Mouse (Mus musculus): ENCODE results near the gene Rpl37a. TPM values are rescaled to one million over a fixed set of nuclear protein-coding genes. Genes with fewer than 3 reads are reported as not detected.
A peak's percentile ranks its signal among the peaks of the same experiment; 100 is the strongest.

The Rpl37a gene
- polyA plus RNA-seq, 1 experiment from 2014 or later, result 2,120 TPM

GRCm38 (mm10) chr1:72738946-72739680 is 28.0 kb downstream of the Rpl37a start:
- Histone ChIP-seq H3K4me2 (no peak overlapping the region), H3K27me3 (no peaks in the 10 kb centered on the region), H3K27ac (0 out of 2 replicates have a peak overlapping the region, but pooled peaks have one; percentile 18), H3K9me3 (no peaks in the 10 kb centered on the region), H3K9ac (peak overlapping the region; percentile 27), H3K4me1 (peaks cover 15% of the 10 kb centered on the region), H3K36me3 (no peaks in the 10 kb centered on the region), H3K4me3 (no peak overlapping the region)
- ATAC-seq (ENCODE audit: insufficient number of reproducible peaks, insufficient read depth, low FRiP score, low TSS enrichment, low read depth), result no peak
- WGBS, result 74% methylated on average over 15 of the region's 15 CpGs

- WGBS, result 55% methylated on average over 10 of the region's 10 CpGs
- no peaks in the 10 kb centered on the region for H3K9me3 ChIP-seq
- no peak overlapping the region for H3K4me3 ChIP-seq
- 0 out of 2 replicates have a peak overlapping the region, but pooled peaks have one; percentile 18 for H3K27ac ChIP-seq
- H3K36me3 ChIP-seq, result no peaks in the 10 kb centered on the region
- H3K4me2 ChIP-seq, result no peak overlapping the region
- ATAC-seq (ENCODE audit: insufficient number of reproducible peaks, insufficient read depth, low FRiP score, low TSS enrichment, low read depth), result no peak
- no peaks in the 10 kb centered on the region for H3K27me3 ChIP-seq
- peaks cover 15% of the 10 kb centered on the region for H3K4me1 ChIP-seq
- no peak overlapping the region for H3K9ac ChIP-seq
Observed at GRCm38 (mm10) chr1:72739681-72740063, 28.6 kb downstream of the Rpl37a start.

GRCm38 (mm10) chr1:72741406-72741805 is 30.3 kb downstream of the Rpl37a start:
- H3K4me2 ChIP-seq, result no peak overlapping the region
- peaks cover 19% of the 10 kb centered on the region for H3K4me1 ChIP-seq
- no peak for ATAC-seq (ENCODE audit: insufficient number of reproducible peaks, insufficient read depth, low FRiP score, low TSS enrichment, low read depth)
- no peak overlapping the region for H3K27ac ChIP-seq
- H3K4me3 ChIP-seq, result no peak overlapping the region
- WGBS, result 79% methylated on average over 5 of the region's 5 CpGs
- H3K27me3 ChIP-seq, result no peaks in the 10 kb centered on the region
- no peak overlapping the region for H3K9ac ChIP-seq
- H3K9me3 ChIP-seq, result no peaks in the 10 kb centered on the region
- no peaks in the 10 kb centered on the region for H3K36me3 ChIP-seq

GRCm38 (mm10) chr1:72744816-72745506 is 33.9 kb downstream of the Rpl37a start:
- Histone ChIP-seq H3K27me3 (no peaks in the 10 kb centered on the region), H3K9ac (no peak overlapping the region), H3K4me1 (peaks cover 11% of the 10 kb centered on the region), H3K4me2 (no peak overlapping the region), H3K4me3 (no peak overlapping the region), H3K9me3 (no peaks in the 10 kb centered on the region), H3K27ac (no peak overlapping the region), H3K36me3 (no peaks in the 10 kb centered on the region)
- no peak for ATAC-seq (ENCODE audit: insufficient number of reproducible peaks, insufficient read depth, low FRiP score, low TSS enrichment, low read depth)
- WGBS, result 68% methylated on average over 8 of the region's 8 CpGs

GRCm38 (mm10) chr1:72746382-72746781 is 35.3 kb downstream of the Rpl37a start:
- no peak for ATAC-seq (ENCODE audit: insufficient number of reproducible peaks, insufficient read depth, low FRiP score, low TSS enrichment, low read depth)

DNA sequence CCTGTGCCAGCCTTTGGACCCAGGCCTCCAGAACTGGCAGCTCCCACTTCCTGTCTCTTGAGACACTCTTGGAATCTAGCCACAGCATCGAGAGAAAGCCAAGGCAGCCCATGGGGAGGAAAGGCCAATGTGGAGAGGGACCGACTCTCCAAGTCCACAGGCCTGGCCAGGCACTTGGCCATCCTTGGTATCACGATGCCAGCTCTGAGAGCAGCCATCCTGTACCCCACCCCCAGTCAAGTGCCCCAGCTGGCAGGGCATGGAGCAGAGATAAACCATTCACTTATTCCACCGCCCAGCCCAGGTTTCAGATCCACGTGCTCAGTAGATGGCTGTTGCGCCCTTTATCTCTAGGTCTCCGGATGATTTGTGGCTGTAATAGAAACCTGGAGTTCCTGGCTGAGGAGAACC is 40.3 kb downstream of the Rpl37a start:
- Histone ChIP-seq H3K27ac (peak overlapping the region; percentile 39; the same call in 1 of the 2 replicates), H3K36me3 (no peaks in the 10 kb centered on the region), H3K27me3 (no peaks in the 10 kb centered on the region), H3K4me2 (no peak overlapping the region), H3K9me3 (no peaks in the 10 kb centered on the region), H3K4me1 (peaks cover 43% of the 10 kb centered on the region), H3K4me3 (no peak overlapping the region), H3K9ac (no peak overlapping the region)
- WGBS, result 83% methylated on average over 7 of the region's 7 CpGs
- no peak for ATAC-seq (ENCODE audit: insufficient number of reproducible peaks, insufficient read depth, low FRiP score, low TSS enrichment, low read depth)

More at GRCm38 (mm10) chr1:72746382-72746781, 35.3 kb downstream of the Rpl37a start:
- Histone ChIP-seq H3K36me3 (no peaks in the 10 kb centered on the region), H3K27me3 (no peaks in the 10 kb centered on the region), H3K4me1 (peaks cover 16% of the 10 kb centered on the region), H3K27ac (peak overlapping the region; percentile 62), H3K9me3 (no peaks in the 10 kb centered on the region), H3K4me3 (no peak overlapping the region), H3K4me2 (no peak overlapping the region), H3K9ac (no peak overlapping the region)
- 49% methylated on average over 7 of the region's 7 CpGs for WGBS

- no peaks in the 10 kb centered on the region for H3K36me3 ChIP-seq
- no peak overlapping the region for H3K4me2 ChIP-seq
- peak overlapping the region; percentile 44; the same call in 1 of the 2 replicates for H3K27ac ChIP-seq
- no peak overlapping the region for H3K9ac ChIP-seq
- no peak for ATAC-seq (ENCODE audit: insufficient number of reproducible peaks, insufficient read depth, low FRiP score, low TSS enrichment, low read depth)
- 66% methylated on average over 6 of the region's 6 CpGs for WGBS
- H3K4me3 ChIP-seq, result no peak overlapping the region
- peaks cover 41% of the 10 kb centered on the region for H3K4me1 ChIP-seq
- no peaks in the 10 kb centered on the region for H3K27me3 ChIP-seq
- no peaks in the 10 kb centered on the region for H3K9me3 ChIP-seq
Observed at GRCm38 (mm10) chr1:72753211-72753610, 42.1 kb downstream of the Rpl37a start.

- 44% methylated on average over 8 of the region's 8 CpGs for WGBS
Observed at GRCm38 (mm10) chr1:72755227-72755626, 44.1 kb downstream of the Rpl37a start.

GRCm38 (mm10) chr1:72755801-72756200 is 44.7 kb downstream of the Rpl37a start:
- no peak for ATAC-seq (ENCODE audit: insufficient number of reproducible peaks, insufficient read depth, low FRiP score, low TSS enrichment, low read depth)
- peak overlapping the region; percentile 48; the same call in 1 of the 2 replicates for H3K27ac ChIP-seq
- WGBS, result 36% methylated on average over 2 of the region's 2 CpGs

More at GRCm38 (mm10) chr1:72755227-72755626, 44.1 kb downstream of the Rpl37a start:
- Histone ChIP-seq H3K9me3 (no peaks in the 10 kb centered on the region), H3K27me3 (no peaks in the 10 kb centered on the region), H3K27ac (no peak overlapping the region), H3K4me2 (no peak overlapping the region), H3K9ac (no peak overlapping the region), H3K4me1 (peaks cover 41% of the 10 kb centered on the region), H3K4me3 (no peak overlapping the region), H3K36me3 (no peaks in the 10 kb centered on the region)
- ATAC-seq (ENCODE audit: insufficient number of reproducible peaks, insufficient read depth, low FRiP score, low TSS enrichment, low read depth), result no peak

GRCm38 (mm10) chr1:72759758-72760157 is 48.7 kb downstream of the Rpl37a start:
- H3K36me3 ChIP-seq, result no peaks in the 10 kb centered on the region
- no peaks in the 10 kb centered on the region for H3K27me3 ChIP-seq
- H3K4me2 ChIP-seq, result no peak overlapping the region
- 69% methylated on average over 6 of the region's 6 CpGs for WGBS
- H3K4me1 ChIP-seq, result peaks cover 28% of the 10 kb centered on the region
- no peak overlapping the region for H3K4me3 ChIP-seq
- H3K9me3 ChIP-seq, result no peaks in the 10 kb centered on the region
- no peak for ATAC-seq (ENCODE audit: insufficient number of reproducible peaks, insufficient read depth, low FRiP score, low TSS enrichment, low read depth)
- no peak overlapping the region for H3K27ac ChIP-seq
- H3K9ac ChIP-seq, result no peak overlapping the region

More at GRCm38 (mm10) chr1:72755801-72756200, 44.7 kb downstream of the Rpl37a start:
- no peaks in the 10 kb centered on the region for H3K36me3 ChIP-seq
- no peaks in the 10 kb centered on the region for H3K9me3 ChIP-seq
- no peaks in the 10 kb centered on the region for H3K27me3 ChIP-seq
- no peak overlapping the region for H3K9ac ChIP-seq
- H3K4me3 ChIP-seq, result no peak overlapping the region
- H3K4me1 ChIP-seq, result peaks cover 41% of the 10 kb centered on the region
- no peak overlapping the region for H3K4me2 ChIP-seq
